Mouse (Mus musculus): Measurements from ENCODE around the gene Olfr775. TPM values are rescaled to one million over a fixed set of nuclear protein-coding genes. Genes with fewer than 3 reads are reported as not detected.

Gene Olfr775
- not detected in 2 replicates for polyA plus RNA-seq (2015; fragmentation: Nextera tagmentation; extraction: Ambion mirVana)

- no peak for ATAC-seq (ENCODE audit: insufficient number of reproducible peaks, insufficient read depth, low FRiP score, low TSS enrichment, low read depth)
- Histone ChIP-seq H3K36me3 (no peaks in the 10 kb centered on the region), H3K27me3 (no peaks in the 10 kb centered on the region), H3K27ac (no peak within 1 kb of the TSS), H3K4me2 (no peak within 1 kb of the TSS), H3K4me1 (no peaks in the 10 kb centered on the region), H3K9me3 (no peaks in the 10 kb centered on the region), H3K9ac (no peak within 1 kb of the TSS), H3K4me3 (no peak within 1 kb of the TSS)
- 74% methylated on average over 3 of the region's 3 CpGs for WGBS
Measured at GRCm38 (mm10) chr10:129248112-129248511, at the start of gene Olfr775. Olfr775 (plus strand) TSS chr10:129248412.

GRCm38 (mm10) chr10:129230737-129231136 lies 17.5 kb upstream of the Olfr775 start:
- Histone ChIP-seq H3K4me2 (no peak overlapping the region), H3K4me3 (no peak overlapping the region), H3K27me3 (no peaks in the 10 kb centered on the region), H3K36me3 (no peaks in the 10 kb centered on the region), H3K9ac (no peak overlapping the region), H3K4me1 (no peaks in the 10 kb centered on the region), H3K27ac (no peak overlapping the region), H3K9me3 (no peaks in the 10 kb centered on the region)
- no peak for ATAC-seq (ENCODE audit: insufficient number of reproducible peaks, insufficient read depth, low FRiP score, low TSS enrichment, low read depth)
- WGBS, result 89% methylated on average over 1 of the region's 1 CpGs

- no peaks in the 10 kb centered on the region for H3K9me3 ChIP-seq
- no peaks in the 10 kb centered on the region for H3K4me1 ChIP-seq
- H3K36me3 ChIP-seq, result no peaks in the 10 kb centered on the region
- no peak within 1 kb of the TSS for H3K4me2 ChIP-seq
- no peak within 1 kb of the TSS for H3K9ac ChIP-seq
- H3K27me3 ChIP-seq, result no peaks in the 10 kb centered on the region
- 76% methylated on average over 2 of the region's 2 CpGs for WGBS
- H3K4me3 ChIP-seq, result no peak within 1 kb of the TSS
- ATAC-seq (ENCODE audit: insufficient number of reproducible peaks, insufficient read depth, low FRiP score, low TSS enrichment, low read depth), result no peak
- H3K27ac ChIP-seq, result no peak within 1 kb of the TSS
Measured at GRCm38 (mm10) chr10:129235904-129236303, 12.3 kb upstream of the Olfr775 start, which contains the start of gene Olfr774. Olfr774 (plus strand) TSS chr10:129236204.

GRCm38 (mm10) chr10:129258827-129259226 lies 10.6 kb downstream of the Olfr775 start, which contains the start of gene Olfr776:
Olfr776 (plus strand) TSS chr10:129259127.
- H3K4me1 ChIP-seq, result no peaks in the 10 kb centered on the region
- ATAC-seq (ENCODE audit: insufficient number of reproducible peaks, insufficient read depth, low FRiP score, low TSS enrichment, low read depth), result no peak
- H3K9ac ChIP-seq, result no peak within 1 kb of the TSS
- no peaks in the 10 kb centered on the region for H3K9me3 ChIP-seq
- no peak within 1 kb of the TSS for H3K4me3 ChIP-seq
- no peaks in the 10 kb centered on the region for H3K27me3 ChIP-seq
- no peaks in the 10 kb centered on the region for H3K36me3 ChIP-seq
- no peak within 1 kb of the TSS for H3K27ac ChIP-seq
- no peak within 1 kb of the TSS for H3K4me2 ChIP-seq

GRCm38 (mm10) chr10:129271081-129271535 lies 22.9 kb downstream of the Olfr775 start, which contains the start of gene Olfr777:
Olfr777 (minus strand) TSS chr10:129271485.
- H3K9me3 ChIP-seq, result no peaks in the 10 kb centered on the region
- H3K4me3 ChIP-seq, result no peak within 1 kb of the TSS
- no peaks in the 10 kb centered on the region for H3K36me3 ChIP-seq
- ATAC-seq (ENCODE audit: insufficient number of reproducible peaks, insufficient read depth, low FRiP score, low TSS enrichment, low read depth), result no peak
- H3K27ac ChIP-seq, result no peak within 1 kb of the TSS
- WGBS, result 85% methylated on average over 2 of the region's 2 CpGs
- no peak within 1 kb of the TSS for H3K9ac ChIP-seq
- no peaks in the 10 kb centered on the region for H3K4me1 ChIP-seq
- no peaks in the 10 kb centered on the region for H3K27me3 ChIP-seq
- H3K4me2 ChIP-seq, result no peak within 1 kb of the TSS

Other genes with a start within 250 kb of the Olfr775 start
- not detected in 2 replicates for gene Olfr763, start 237.6 kb upstream of the Olfr775 start, polyA plus RNA-seq (2015; fragmentation: Nextera tagmentation; extraction: Ambion mirVana)
- gene Olfr764-ps1, start 208.5 kb upstream of the Olfr775 start, polyA plus RNA-seq (2015; fragmentation: Nextera tagmentation; extraction: Ambion mirVana), result not detected in 2 replicates
- not detected in 2 replicates for gene Olfr765, start 198.4 kb upstream of the Olfr775 start, polyA plus RNA-seq (2015; fragmentation: Nextera tagmentation; extraction: Ambion mirVana)
- gene Olfr766-ps1, start 179.4 kb upstream of the Olfr775 start, polyA plus RNA-seq (2015; fragmentation: Nextera tagmentation; extraction: Ambion mirVana), result not detected in 2 replicates
- not detected in 2 replicates for gene Olfr767, start 165.5 kb upstream of the Olfr775 start, polyA plus RNA-seq (2015; fragmentation: Nextera tagmentation; extraction: Ambion mirVana)
- gene Olfr768, start 149.0 kb upstream of the Olfr775 start, polyA plus RNA-seq (2015; fragmentation: Nextera tagmentation; extraction: Ambion mirVana), result not detected in 2 replicates
- gene Olfr769, start 130.6 kb upstream of the Olfr775 start, polyA plus RNA-seq (2015; fragmentation: Nextera tagmentation; extraction: Ambion mirVana), result not detected in 2 replicates
- gene Olfr770, start 109.4 kb upstream of the Olfr775 start, polyA plus RNA-seq (2015; fragmentation: Nextera tagmentation; extraction: Ambion mirVana), result not detected in 2 replicates
- not detected in 2 replicates for gene Olfr771, start 83.7 kb upstream of the Olfr775 start, polyA plus RNA-seq (2015; fragmentation: Nextera tagmentation; extraction: Ambion mirVana)
- gene Olfr772, start 70.5 kb upstream of the Olfr775 start, polyA plus RNA-seq (2015; fragmentation: Nextera tagmentation; extraction: Ambion mirVana), result not detected in 2 replicates
- gene Olfr773, start 61.0 kb upstream of the Olfr775 start, polyA plus RNA-seq (2015; fragmentation: Nextera tagmentation; extraction: Ambion mirVana), result not detected in 2 replicates
- not detected in 2 replicates for gene Olfr774, start 12.2 kb upstream of the Olfr775 start, polyA plus RNA-seq (2015; fragmentation: Nextera tagmentation; extraction: Ambion mirVana)
- not detected in 2 replicates for gene Olfr776, start 10.7 kb downstream of the Olfr775 start, polyA plus RNA-seq (2015; fragmentation: Nextera tagmentation; extraction: Ambion mirVana)
- gene Olfr777, start 23.1 kb downstream of the Olfr775 start, polyA plus RNA-seq (2015; fragmentation: Nextera tagmentation; extraction: Ambion mirVana), result not detected in 2 replicates
- not detected in 2 replicates for gene Olfr780, start 69.7 kb downstream of the Olfr775 start, polyA plus RNA-seq (2015; fragmentation: Nextera tagmentation; extraction: Ambion mirVana)
- not detected in 2 replicates for gene Olfr781, start 80.4 kb downstream of the Olfr775 start, polyA plus RNA-seq (2015; fragmentation: Nextera tagmentation; extraction: Ambion mirVana)
- not detected in 2 replicates for gene Olfr782, start 100.4 kb downstream of the Olfr775 start, polyA plus RNA-seq (2015; fragmentation: Nextera tagmentation; extraction: Ambion mirVana)
- gene Olfr784, start 135.7 kb downstream of the Olfr775 start, polyA plus RNA-seq (2015; fragmentation: Nextera tagmentation; extraction: Ambion mirVana), result 0.11 TPM in 1 of 2 replicates, not detected in the other
- gene Olfr785, start 157.0 kb downstream of the Olfr775 start, polyA plus RNA-seq (2015; fragmentation: Nextera tagmentation; extraction: Ambion mirVana), result not detected in 2 replicates
- not detected in 2 replicates for gene Olfr786, start 178.9 kb downstream of the Olfr775 start, polyA plus RNA-seq (2015; fragmentation: Nextera tagmentation; extraction: Ambion mirVana)
- not detected in 2 replicates for gene Olfr787, start 213.4 kb downstream of the Olfr775 start, polyA plus RNA-seq (2015; fragmentation: Nextera tagmentation; extraction: Ambion mirVana)
- gene Olfr788, start 222.6 kb downstream of the Olfr775 start, polyA plus RNA-seq (2015; fragmentation: Nextera tagmentation; extraction: Ambion mirVana), result not detected in 2 replicates
- not detected in 2 replicates for gene Olfr789, start 236.3 kb downstream of the Olfr775 start, polyA plus RNA-seq (2015; fragmentation: Nextera tagmentation; extraction: Ambion mirVana)

Measured in embryonic facial prominence, embryonic 13.5 days (tissue).